Mouse (Mus musculus): ENCODE results near the gene Rhoa.
"Not testable (repeated sequence)": the region's sequence is repeated elsewhere in the genome, so short reads cannot be mapped to it uniquely, and the experiment has no call there.

DNA sequence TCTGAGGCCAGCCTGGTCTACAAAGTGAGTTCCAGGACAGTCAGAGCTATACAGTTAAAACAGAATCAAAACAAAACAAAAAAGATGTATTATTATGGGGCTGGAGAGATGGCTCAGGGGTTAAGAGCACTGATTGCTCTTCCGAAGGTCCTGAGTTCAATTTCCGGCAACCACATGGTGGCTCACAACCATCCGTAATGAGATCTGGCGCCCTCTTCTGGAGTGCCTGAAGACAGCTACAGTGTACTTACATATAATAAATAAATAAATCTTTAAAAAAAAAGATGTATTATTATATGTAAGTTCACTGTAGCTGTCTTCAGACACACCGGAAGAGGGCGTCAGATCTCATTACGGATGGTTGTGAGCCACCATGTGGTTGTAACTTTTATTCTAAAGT lies 16.1 kb downstream of the Rhoa start:
- not testable (repeated sequence) for TF ChIP-seq ZC3H11A (IDR thresholded peaks at IDR 0.05; ENCODE audit: borderline replicate concordance, low read depth, low read length); MAFK (IDR thresholded peaks at IDR 0.05; ENCODE audit: insufficient read depth, low read depth, low read length); ZNF384 (IDR thresholded peaks at IDR 0.05; ENCODE audit: low read depth, low read length)

All from ES-E14 (cell line).